Mouse (Mus musculus): ENCODE measurements around the gene Arid3c. TPM values are rescaled to one million over a fixed set of nuclear protein-coding genes. Genes with fewer than 3 reads are reported as not detected.
"Not testable (repeated sequence)": the region's sequence is repeated elsewhere in the genome, so short reads cannot be mapped to it uniquely, and the experiment has no call there.

The Arid3c gene
- not detected for total RNA-seq (2021)

GRCm38 (mm10) chr4:41731052-41731765 lies at the start of gene Arid3c:
TSS of gene Arid3c (minus strand) at chr4:41731142.
- DNase-seq: no peak

- DNase-seq: not testable (repeated sequence)
These were observed 44.9 kb upstream of the Arid3c start for GRCm38 (mm10) chr4:41775840-41776239.

GRCm38 (mm10) chr4:41774506-41774905 lies 43.6 kb upstream of the Arid3c start:
- not testable (repeated sequence) for DNase-seq

- peak; percentile 80 for DNase-seq
These were observed 43.1 kb upstream of the Arid3c start, which contains the start of gene Ccl27a for GRCm38 (mm10) chr4:41774002-41774401. TSS of gene Ccl27a (minus strand) at chr4:41774247.

GRCm38 (mm10) chr4:41773502-41773901 lies 42.6 kb upstream of the Arid3c start:
- peak; percentile 71 for DNase-seq

GRCm38 (mm10) chr4:41772946-41773345 lies 42.0 kb upstream of the Arid3c start:
- DNase-seq: not testable (repeated sequence)

GRCm38 (mm10) chr4:41767301-41767700 lies 36.4 kb upstream of the Arid3c start:
- DNase-seq: not testable (repeated sequence)

- not testable (repeated sequence) for DNase-seq
These were observed 32.2 kb upstream of the Arid3c start for GRCm38 (mm10) chr4:41763176-41763575.

GRCm38 (mm10) chr4:41762688-41763114 lies 31.8 kb upstream of the Arid3c start:
- DNase-seq: peak; percentile 79

- DNase-seq: peak; percentile 38
These were observed 31.3 kb upstream of the Arid3c start for GRCm38 (mm10) chr4:41762099-41762687.

GRCm38 (mm10) chr4:41761680-41762079 lies 30.7 kb upstream of the Arid3c start:
- DNase-seq: no peak

GRCm38 (mm10) chr4:41760911-41761310 lies 30.0 kb upstream of the Arid3c start:
- no peak for DNase-seq

GRCm38 (mm10) chr4:41760288-41760721 lies 29.4 kb upstream of the Arid3c start:
- DNase-seq: peak; percentile 95

GRCm38 (mm10) chr4:41759656-41760287 lies 28.8 kb upstream of the Arid3c start:
- DNase-seq: peak; percentile 28

GRCm38 (mm10) chr4:41759206-41759605 lies 28.3 kb upstream of the Arid3c start:
- DNase-seq: peak; percentile 68

GRCm38 (mm10) chr4:41758701-41759100 lies 27.8 kb upstream of the Arid3c start:
- no peak for DNase-seq

GRCm38 (mm10) chr4:41758021-41758420 lies 27.1 kb upstream of the Arid3c start:
- no peak for DNase-seq

GRCm38 (mm10) chr4:41757321-41757720 lies 26.4 kb upstream of the Arid3c start:
- no peak for DNase-seq

- DNase-seq: no peak
These were observed 25.5 kb upstream of the Arid3c start for GRCm38 (mm10) chr4:41756440-41756839.

GRCm38 (mm10) chr4:41755338-41756305 lies 24.7 kb upstream of the Arid3c start, which contains the start of gene Sigmar1:
TSS of gene Sigmar1 (minus strand) at chr4:41756157.
- peak; percentile 87 for DNase-seq

- no peak for DNase-seq
These were observed 23.9 kb upstream of the Arid3c start, which contains the start of gene Galt for GRCm38 (mm10) chr4:41754797-41755337. TSS of gene Galt (plus strand) at chr4:41755228.

GRCm38 (mm10) chr4:41745021-41745420 lies 14.1 kb upstream of the Arid3c start:
- DNase-seq: no peak

Measured in heart, postnatal 4 days (tissue).